Mouse (Mus musculus) CH12.LX (cell line): ENCODE measurements at regions not wholly inside any gene's neighbourhood (a gene's known extent, or its start where the extent isn't known, plus 50 kb on each side); places are given as distances from the start of the nearest gene placed in this dataset.

Experiments used
- DNase-seq: peaks from one replicate; pipeline ENCODE4 v3.0.0-alpha.2; 2013; ENCODE audit errors: extremely low read depth
- H3K27ac ChIP-seq: 2 replicates; pipeline ENCODE4 v1.5.1; 2012; ENCODE audit warnings: low read depth, mild to moderate bottlenecking, control low read depth, moderate library complexity; ENCODE audit not compliant: insufficient read depth
- H3K27me3 ChIP-seq: replicated peaks from 2 replicates; pipeline ENCODE3; 2012; ENCODE audit warnings: inconsistent platforms
- H3K36me3 ChIP-seq, 2 experiments: replicated peaks in 1 of 2; 2 replicates each; pipeline versions ENCODE3 to v1.6.1; 2012; ENCODE audit warnings: inconsistent platforms in 1 of 2, low read length in 1 of 2, mild to moderate bottlenecking in 1 of 2, mixed read lengths in 1 of 2, moderate library complexity in 1 of 2; ENCODE audit not compliant: control insufficient read depth in 1 of 2, insufficient read depth in 1 of 2
- H3K4me1 ChIP-seq, 2 experiments: 2 replicates each; pipeline ENCODE4 v1.6.1; 2012; ENCODE audit warnings: inconsistent platforms in 1 of 2, moderate library complexity in 1 of 2; ENCODE audit not compliant: insufficient read depth in 2 of 2, control insufficient read depth in 1 of 2
- H3K4me2 ChIP-seq: 2 replicates; pipeline ENCODE4 v1.6.1; 2012; ENCODE audit warnings: low read depth, mild to moderate bottlenecking, control low read depth; ENCODE audit not compliant: poor library complexity, insufficient read depth, severe bottlenecking
- H3K4me3 ChIP-seq, 3 experiments: fragments of 150-350 bp in 1 of 3; sonication (generic) in 1 of 3; replicated peaks in 1 of 3; 2 replicates each; pipeline versions ENCODE3 to v1.5.1; 2011 to 2012; ENCODE audit warnings: low read depth in 2 of 3, low read length in 2 of 3, mild to moderate bottlenecking in 2 of 3, moderate library complexity in 2 of 3, control low read depth in 1 of 3, improper control_type of control experiment in 1 of 3, inconsistent platforms in 1 of 3, mixed read lengths in 1 of 3; ENCODE audit not compliant: poor library complexity in 1 of 3
- H3K79me2 ChIP-seq: replicated peaks from 2 replicates; pipeline ENCODE4 v1.6.1; 2012; ENCODE audit warnings: mild to moderate bottlenecking, moderate library complexity; ENCODE audit not compliant: control insufficient read depth, poor library complexity, insufficient read depth, severe bottlenecking; ENCODE audit errors: extremely low read depth
- H3K9ac ChIP-seq: 2 replicates; pipeline ENCODE4 v1.6.1; 2012; ENCODE audit warnings: low read depth, mild to moderate bottlenecking, control low read depth, moderate library complexity; ENCODE audit not compliant: insufficient read depth
- H3K9me3 ChIP-seq: replicated peaks from 2 replicates; pipeline ENCODE3; 2012; ENCODE audit warnings: low read length, inconsistent platforms, mixed read lengths
- CTCF ChIP-seq, 2 experiments: IDR thresholded peaks in 1 of 2; conservative IDR thresholded peaks in 1 of 2; 2 replicates each; pipeline ENCODE4 v1.5.1; 2011 to 2012; ENCODE audit warnings: low read depth in 2 of 2, low read length in 2 of 2, improper control_type of control experiment in 1 of 2, inconsistent platforms in 1 of 2, mild to moderate bottlenecking in 1 of 2, moderate library complexity in 1 of 2
- E2F4 ChIP-seq: IDR thresholded peaks from 2 replicates; pipeline ENCODE4 v1.6.1; 2011; ENCODE audit warnings: low read depth, low read length, improper control_type of control experiment; ENCODE audit not compliant: insufficient replicate concordance
- HCFC1 ChIP-seq: IDR thresholded peaks from 2 replicates; pipeline ENCODE4 v1.6.1; 2012; ENCODE audit warnings: low read depth, mild to moderate bottlenecking, inconsistent platforms, low read length, improper control_type of control experiment
- IRF4 ChIP-seq: IDR thresholded peaks from 2 replicates; pipeline ENCODE4 v1.6.1; 2014; ENCODE audit warnings: low read depth, mild to moderate bottlenecking, inconsistent platforms, low read length, improper control_type of control experiment
- JUN ChIP-seq: IDR thresholded peaks from 2 replicates; pipeline ENCODE4 v1.6.1; 2011; ENCODE audit warnings: low read depth, mild to moderate bottlenecking, low read length, improper control_type of control experiment, moderate library complexity; ENCODE audit not compliant: insufficient read depth
- KAT2A ChIP-seq: IDR thresholded peaks from 2 replicates; pipeline ENCODE4 v1.6.1; 2012; ENCODE audit warnings: low read length, improper control_type of control experiment, inconsistent platforms; ENCODE audit not compliant: insufficient replicate concordance
- MAZ ChIP-seq: IDR thresholded peaks from 2 replicates; pipeline ENCODE4 v1.6.1; 2012; ENCODE audit warnings: low read depth, mild to moderate bottlenecking, inconsistent platforms, low read length, improper control_type of control experiment, moderate library complexity
- MEF2A ChIP-seq: IDR thresholded peaks from 2 replicates; pipeline ENCODE4 v1.6.1; 2014; ENCODE audit warnings: low read depth, mild to moderate bottlenecking, inconsistent platforms, low read length, improper control_type of control experiment, borderline replicate concordance
- MXI1 ChIP-seq: IDR thresholded peaks from 2 replicates; pipeline ENCODE4 v1.6.1; 2011; ENCODE audit warnings: mild to moderate bottlenecking, low read depth, low read length, improper control_type of control experiment
- POLR2A ChIP-seq: IDR thresholded peaks from 2 replicates; pipeline ENCODE4 v1.6.1; 2011; ENCODE audit warnings: low read depth, mild to moderate bottlenecking, improper control_type of control experiment, low read length
- RCOR1 ChIP-seq: conservative IDR thresholded peaks from 2 replicates; pipeline ENCODE4 v1.6.1; 2012; ENCODE audit warnings: low read depth, mild to moderate bottlenecking, inconsistent platforms, low read length, improper control_type of control experiment
- SMC3 ChIP-seq: IDR thresholded peaks from 2 replicates; pipeline ENCODE4 v1.6.1; 2011; ENCODE audit warnings: low read depth, low read length, improper control_type of control experiment
- TCF12 ChIP-seq: IDR thresholded peaks from 2 replicates; pipeline ENCODE4 v1.6.1; 2014; ENCODE audit warnings: low read depth, mild to moderate bottlenecking, inconsistent platforms, low read length, improper control_type of control experiment
- USF1 ChIP-seq: IDR thresholded peaks from 2 replicates; pipeline ENCODE4 v1.6.1; 2014; ENCODE audit warnings: low read depth, mild to moderate bottlenecking, inconsistent platforms, low read length, improper control_type of control experiment
- USF2 ChIP-seq: conservative IDR thresholded peaks from 2 replicates; pipeline ENCODE4 v1.6.1; 2011; ENCODE audit warnings: low read depth, low read length, improper control_type of control experiment
- ZKSCAN1 ChIP-seq: IDR thresholded peaks from 2 replicates; pipeline ENCODE4 v1.6.1; 2012; ENCODE audit warnings: low read depth, inconsistent platforms, low read length, improper control_type of control experiment, borderline replicate concordance
- dilution Hi-C: fragments of 300-500 bp; cut with MboI; formaldehyde crosslinking; loops from 2 replicates; pipeline ENCODE4 v1.14.3; 2020; ENCODE audit warnings: low sequenced_read_pairs; ENCODE audit not compliant: extremely low pct_unique_long_range_greater_than_20kb, extremely low pct_ligation_motif_present
- in situ Hi-C: fragments of 300-500 bp; cut with MboI; formaldehyde crosslinking; loops from 3 replicates; pipeline ENCODE4 v1.14.3; 2019; ENCODE audit warnings: low sequenced_read_pairs, low pct_ligation_motif_present, low pct_unique_long_range_greater_than_20kb, mixed read lengths

GRCm38 (mm10) chr4:150715051-150715450 lies 63.1 kb upstream of the Slc45a1 start:
- no peak overlapping the region for H3K27ac ChIP-seq
- in situ Hi-C loops = no loop called here
- no peak overlapping the region for H3K4me2 ChIP-seq
- H3K36me3 ChIP-seq = no peaks in the 10 kb centered on the region
- no peaks in the 10 kb centered on the region for H3K9me3 ChIP-seq
- H3K79me2 ChIP-seq = no peaks in the 10 kb centered on the region
- no peak for DNase-seq
- peaks cover 3 to 9% of the 10 kb centered on the region in 2 experiments; a peak in 2 of 4 replicates for H3K4me1 ChIP-seq
- TF ChIP-seq MEF2A (no peak), HCFC1 (no peak), TCF12 (no peak), ZKSCAN1 (no peak), SMC3 (no peak), RCOR1 (no peak), IRF4 (no peak), JUN (no peak), USF1 (no peak), MXI1 (no peak), USF2 (no peak), MAZ (no peak)
- dilution Hi-C loops = no loop called here
- H3K27me3 ChIP-seq = no peaks in the 10 kb centered on the region
- no peak overlapping the region for H3K9ac ChIP-seq
- no peak overlapping the region for H3K4me3 ChIP-seq

GRCm38 (mm10) chr4:150713291-150713690 lies 61.3 kb upstream of the Slc45a1 start:
- TF ChIP-seq CTCF (conservative IDR thresholded peaks at IDR 0.05 in 1 of 2, IDR thresholded peaks at IDR 0.05 in 1 of 2; ENCODE audit: low read depth in 2 of 2, low read length in 2 of 2) (no peak), KAT2A (no peak), E2F4 (no peak), POLR2A (no peak), JUN (no peak)
- H3K4me3 ChIP-seq = no peak overlapping the region

More at GRCm38 (mm10) chr4:150713291-150713690, 61.3 kb upstream of the Slc45a1 start:
- in situ Hi-C loops (no loop called here), dilution Hi-C loops (no loop called here)
- Histone ChIP-seq H3K36me3 (no peaks in the 10 kb centered on the region), H3K9me3 (no peaks in the 10 kb centered on the region), H3K27ac (no peak overlapping the region), H3K79me2 (no peaks in the 10 kb centered on the region), H3K27me3 (no peaks in the 10 kb centered on the region), H3K4me1 (peaks cover 8 to 18% of the 10 kb centered on the region in 2 experiments; a peak in 3 of 4 replicates), H3K9ac (no peak overlapping the region), H3K4me2 (no peak overlapping the region)
- DNase-seq = no peak
